Mouse (Mus musculus) midbrain, embryonic 16.5 days (tissue): ENCODE results near the gene Gm37240. TPM values are rescaled to one million over a fixed set of nuclear protein-coding genes. Genes with fewer than 3 reads are reported as not detected.

ENCODE experiments used
- ATAC-seq: fragments of 200-750 bp; cut with Nextera tagmentation; 2 replicates; pipeline ENCODE4 v1.8.0; 2017; ENCODE audit warnings: moderate TSS enrichment
- H3K27ac ChIP-seq: fragments of 300-500 bp; sonication (generic); 2 replicates; pipeline ENCODE4 v1.5.1; 2014; ENCODE audit warnings: mild to moderate bottlenecking, low read length, mixed read lengths
- H3K27me3 ChIP-seq: fragments of 300-500 bp; sonication (generic); 2 replicates; pipeline ENCODE4 v1.6.1; 2014; ENCODE audit warnings: low read depth, low read length, mixed read lengths; ENCODE audit not compliant: control insufficient read depth, insufficient read depth
- H3K36me3 ChIP-seq: fragments of 300-500 bp; sonication (generic); 2 replicates; pipeline ENCODE4 v1.6.1; 2014; ENCODE audit warnings: mild to moderate bottlenecking, low read length, moderate library complexity, mixed read lengths; ENCODE audit not compliant: control insufficient read depth, insufficient read depth
- H3K4me1 ChIP-seq: fragments of 300-500 bp; sonication (generic); 2 replicates; pipeline ENCODE4 v1.6.1; 2014; ENCODE audit warnings: mild to moderate bottlenecking, low read length, mixed read lengths; ENCODE audit not compliant: control insufficient read depth, insufficient read depth
- H3K4me2 ChIP-seq: fragments of 300-500 bp; sonication (generic); 2 replicates; pipeline ENCODE4 v1.6.1; 2014; ENCODE audit warnings: mild to moderate bottlenecking, low read length, mixed read lengths
- H3K4me3 ChIP-seq: fragments of 300-500 bp; sonication (generic); 2 replicates; pipeline ENCODE4 v1.5.1; 2014; ENCODE audit warnings: low read depth, mild to moderate bottlenecking, low read length, moderate library complexity, mixed read lengths
- H3K9ac ChIP-seq: fragments of 300-500 bp; sonication (generic); 2 replicates; pipeline ENCODE4 v1.6.1; 2014; ENCODE audit warnings: low read depth, low read length, mixed read lengths
- H3K9me3 ChIP-seq: fragments of 300-500 bp; sonication (generic); replicated peaks from 2 replicates; pipeline ENCODE4 v1.6.1; 2014; ENCODE audit warnings: mild to moderate bottlenecking, low read length, mixed read lengths; ENCODE audit not compliant: control insufficient read depth, poor library complexity, severe bottlenecking
- WGBS: fragments of 180-500 bp; shearing (Covaris S2); extraction: QIAGEN DNeasy Blood & Tissue Kit; methylation state at CpG from one replicate; pipeline ENCODE4 v1.1.7; 2014; 5-methylcytosine and 5-hydroxymethylcytosine counted together
- polyA plus RNA-seq: library from polyadenylated mRNA; unstranded; fragments of >200 nt; fragmentation: Nextera tagmentation; extraction: Ambion mirVana; gene quantifications from 2 replicates; pipeline ENCODE4 v1.2.1, GENCODE M21; 2015

Gm37240 gene
- polyA plus RNA-seq, 1 experiment from 2014 or later, result 0.26 TPM

DNA sequence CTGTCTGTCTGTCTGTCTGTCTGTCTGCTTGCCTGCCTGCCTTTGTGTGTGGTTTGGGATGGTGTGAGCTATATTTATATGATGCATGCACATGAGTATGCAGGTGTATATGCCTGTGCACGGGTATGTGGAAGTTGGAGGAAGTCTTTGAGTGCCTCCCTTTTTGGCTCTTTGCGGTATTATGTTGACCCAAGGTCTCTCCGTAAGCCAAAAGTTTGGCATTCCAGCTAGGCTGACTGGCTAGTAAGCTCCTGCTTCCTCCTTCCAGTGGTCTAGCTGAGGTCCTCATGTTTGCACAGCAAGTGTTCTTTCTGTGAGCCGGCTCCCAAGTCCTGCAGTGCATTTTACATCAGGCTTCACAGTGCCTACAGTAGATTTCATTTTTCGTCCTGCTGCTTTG lies 1047.8 kb downstream of the Gm37240 start:
- Histone ChIP-seq H3K27me3 (no peaks in the 10 kb centered on the region), H3K4me2 (no peak overlapping the region), H3K27ac (no peak overlapping the region), H3K9ac (no peak overlapping the region), H3K4me3 (no peak overlapping the region), H3K36me3 (no peaks in the 10 kb centered on the region), H3K9me3 (no peaks in the 10 kb centered on the region), H3K4me1 (no peaks in the 10 kb centered on the region)
- no peak for ATAC-seq
- 86% methylated on average over 5 of the region's 5 CpGs for WGBS

DNA sequence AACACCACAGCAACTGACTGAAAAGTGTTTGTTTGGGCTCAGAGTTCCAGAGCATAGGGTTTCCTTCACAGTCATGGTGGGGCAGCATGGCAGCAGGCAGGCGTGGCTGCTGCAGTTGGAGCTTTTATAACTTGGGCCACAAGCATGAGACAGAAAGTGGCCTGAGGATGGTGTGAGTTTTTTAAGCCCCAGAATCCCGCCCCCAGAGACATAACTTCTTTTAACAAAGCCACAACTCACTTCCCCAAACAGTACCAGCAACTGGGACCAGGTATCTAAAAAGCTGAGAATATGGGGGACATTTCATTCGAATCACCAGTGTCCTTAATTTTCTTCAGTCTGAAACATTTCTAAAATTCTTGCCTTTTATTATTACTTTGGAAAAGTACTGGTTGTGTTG lies 1049.3 kb downstream of the Gm37240 start:
- no peak overlapping the region for H3K27ac ChIP-seq
- H3K4me3 ChIP-seq, result no peak overlapping the region
- no peaks in the 10 kb centered on the region for H3K9me3 ChIP-seq
- no peak for ATAC-seq
- no peaks in the 10 kb centered on the region for H3K27me3 ChIP-seq
- H3K36me3 ChIP-seq, result no peaks in the 10 kb centered on the region
- no peaks in the 10 kb centered on the region for H3K4me1 ChIP-seq
- H3K4me2 ChIP-seq, result no peak overlapping the region
- H3K9ac ChIP-seq, result no peak overlapping the region
- 88% methylated on average over 3 of the region's 3 CpGs for WGBS

DNA sequence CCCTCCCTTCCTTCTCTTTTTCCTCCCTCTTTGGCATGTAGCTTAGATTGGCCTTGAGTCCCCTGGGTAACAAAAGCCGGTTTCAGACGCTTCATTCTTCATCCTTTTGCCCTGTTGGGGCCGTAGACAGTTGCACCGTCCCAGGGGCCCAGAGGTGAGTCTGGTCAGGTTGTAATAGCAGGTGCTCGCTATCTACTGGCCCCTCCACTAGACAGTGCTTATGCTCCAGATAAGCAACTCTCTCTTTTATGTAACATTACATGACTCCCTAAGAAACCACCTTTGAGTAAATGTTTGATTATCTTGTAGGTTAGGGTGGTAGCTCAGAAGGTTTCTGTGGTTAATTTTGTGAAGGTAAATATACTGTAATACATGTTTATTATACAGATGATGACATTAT lies 1051.3 kb downstream of the Gm37240 start:
- Histone ChIP-seq H3K27me3 (no peaks in the 10 kb centered on the region), H3K36me3 (no peaks in the 10 kb centered on the region), H3K9me3 (no peaks in the 10 kb centered on the region), H3K4me1 (no peaks in the 10 kb centered on the region), H3K4me2 (no peak overlapping the region), H3K9ac (no peak overlapping the region), H3K27ac (no peak overlapping the region), H3K4me3 (no peak overlapping the region)
- ATAC-seq, result no peak
- 89% methylated on average over 5 of the region's 5 CpGs for WGBS

DNA sequence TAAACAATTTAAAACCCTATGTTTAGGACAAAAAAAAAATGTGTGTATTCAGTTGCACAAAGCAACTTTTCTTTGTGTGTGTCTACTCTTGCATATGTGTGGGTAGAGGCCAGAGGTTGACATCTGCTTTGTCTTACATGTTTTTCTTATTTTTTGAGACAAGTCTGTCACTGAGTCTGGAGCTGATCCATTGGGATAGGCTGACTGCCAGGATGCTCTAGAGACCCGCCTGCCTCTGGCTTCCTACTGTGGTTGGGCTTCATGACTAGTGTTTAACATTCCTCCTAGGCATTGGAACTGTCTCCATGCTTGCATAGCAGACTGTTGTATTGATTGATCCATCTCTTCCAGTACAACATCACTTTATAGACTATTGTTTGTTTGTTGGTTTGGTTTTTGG lies 1058.0 kb downstream of the Gm37240 start:
- Histone ChIP-seq H3K4me3 (no peak overlapping the region), H3K4me2 (no peak overlapping the region), H3K27me3 (no peaks in the 10 kb centered on the region), H3K4me1 (peaks cover 3% of the 10 kb centered on the region; the same call in 1 of the 2 replicates), H3K9me3 (no peaks in the 10 kb centered on the region), H3K36me3 (no peaks in the 10 kb centered on the region), H3K27ac (no peak overlapping the region), H3K9ac (no peak overlapping the region)
- 86% methylated on average over 1 of the region's 1 CpGs for WGBS
- no peak for ATAC-seq

DNA sequence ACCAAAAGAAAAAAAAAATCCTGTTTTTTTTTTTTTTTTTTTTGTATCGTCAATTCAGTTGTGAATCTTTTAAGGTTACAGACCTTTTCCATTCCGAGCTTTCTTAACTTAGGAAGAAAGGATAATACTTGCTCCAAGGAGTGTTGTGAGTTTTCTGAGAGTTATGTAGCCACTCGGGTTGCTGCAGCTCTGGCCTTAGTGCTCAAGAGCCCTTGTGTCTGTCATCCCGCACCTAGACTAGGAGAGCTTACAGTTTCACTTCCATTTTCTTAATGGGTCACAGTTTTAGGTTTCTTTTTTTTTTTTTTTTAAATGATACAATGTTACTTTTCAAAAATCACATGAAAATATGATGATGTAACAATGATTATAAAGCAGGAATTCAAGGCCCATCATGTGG lies 1059.7 kb downstream of the Gm37240 start:
- H3K36me3 ChIP-seq, result no peaks in the 10 kb centered on the region
- H3K9me3 ChIP-seq, result no peaks in the 10 kb centered on the region
- ATAC-seq, result no peak
- H3K4me3 ChIP-seq, result no peak overlapping the region
- H3K27me3 ChIP-seq, result no peaks in the 10 kb centered on the region
- WGBS, result 92% methylated on average over 4 of the region's 4 CpGs
- H3K27ac ChIP-seq, result no peak overlapping the region
- no peak overlapping the region for H3K9ac ChIP-seq
- peaks cover 3% of the 10 kb centered on the region; the same call in 1 of the 2 replicates for H3K4me1 ChIP-seq
- H3K4me2 ChIP-seq, result no peak overlapping the region

DNA sequence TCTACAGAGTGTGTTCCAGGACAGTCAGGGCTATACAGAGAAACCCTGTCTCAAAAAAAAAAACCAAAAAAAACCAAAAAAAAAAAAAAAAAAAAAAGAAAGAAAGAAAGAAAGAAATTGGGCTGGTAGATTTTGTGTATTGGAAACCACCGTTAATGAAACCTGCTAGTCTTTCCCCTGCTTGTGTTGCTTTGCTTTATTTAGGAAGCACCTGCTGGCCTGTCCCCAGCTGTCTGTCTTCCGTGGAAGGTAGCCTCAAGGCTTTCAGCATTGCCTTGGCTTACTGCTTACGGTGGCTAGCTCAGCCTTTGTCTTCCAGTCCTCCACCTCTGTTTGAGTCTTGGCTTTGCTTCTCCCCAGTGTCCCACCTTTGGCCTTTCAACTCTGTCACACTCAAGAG lies 1060.4 kb downstream of the Gm37240 start:
- no peak for ATAC-seq
- no peak overlapping the region for H3K4me2 ChIP-seq
- WGBS, result 73% methylated on average over 3 of the region's 3 CpGs
- no peaks in the 10 kb centered on the region for H3K27me3 ChIP-seq
- no peak overlapping the region for H3K27ac ChIP-seq
- no peak overlapping the region for H3K4me3 ChIP-seq
- H3K4me1 ChIP-seq, result peaks cover 3% of the 10 kb centered on the region; the same call in 1 of the 2 replicates
- no peaks in the 10 kb centered on the region for H3K36me3 ChIP-seq
- no peaks in the 10 kb centered on the region for H3K9me3 ChIP-seq
- H3K9ac ChIP-seq, result no peak overlapping the region

DNA sequence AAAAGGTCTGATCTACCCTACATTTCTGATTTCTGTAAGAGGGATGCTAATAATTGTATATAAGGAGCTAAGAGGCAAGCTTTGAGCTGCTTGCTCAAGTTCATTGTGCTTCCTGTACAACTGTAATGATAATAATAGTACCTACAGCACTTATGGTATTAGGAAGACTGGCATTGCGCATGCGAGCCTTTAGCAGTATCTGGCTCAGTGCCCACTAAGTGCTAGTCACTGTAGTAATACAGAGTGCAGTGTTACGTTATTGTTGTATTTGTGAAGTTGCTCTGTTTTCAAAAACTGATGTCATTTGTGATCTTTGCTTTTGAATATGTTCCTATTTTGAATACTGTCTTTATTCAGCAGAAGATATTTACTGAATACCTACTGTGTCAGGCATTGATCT lies 1060.9 kb downstream of the Gm37240 start:
- Histone ChIP-seq H3K36me3 (no peaks in the 10 kb centered on the region), H3K9me3 (no peaks in the 10 kb centered on the region), H3K27ac (no peak overlapping the region), H3K4me1 (peaks cover 3% of the 10 kb centered on the region; the same call in 1 of the 2 replicates), H3K4me3 (no peak overlapping the region), H3K27me3 (no peaks in the 10 kb centered on the region), H3K4me2 (no peak overlapping the region), H3K9ac (no peak overlapping the region)
- no peak for ATAC-seq
- 81% methylated on average over 3 of the region's 3 CpGs for WGBS

DNA sequence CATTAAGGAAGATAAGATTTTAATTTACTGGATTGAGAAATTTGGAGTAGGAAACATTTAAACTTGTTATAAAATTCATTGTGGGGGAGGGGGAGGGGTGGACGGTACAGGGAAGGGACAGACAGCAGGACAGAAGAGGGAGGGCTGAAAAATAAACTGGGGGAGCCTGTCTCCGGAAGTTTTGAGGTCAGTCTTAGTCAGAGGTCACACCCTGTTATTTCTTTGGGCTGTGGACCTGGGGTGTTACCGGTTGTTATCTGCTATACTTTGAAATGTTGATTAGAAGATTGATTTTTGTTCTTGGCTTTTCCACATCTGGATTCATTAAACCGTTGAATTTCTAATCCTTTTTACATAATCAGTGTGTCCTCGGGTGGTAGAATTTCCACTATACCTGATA lies 1061.3 kb downstream of the Gm37240 start:
- H3K4me1 ChIP-seq, result peaks cover 3% of the 10 kb centered on the region; the same call in 1 of the 2 replicates
- H3K4me3 ChIP-seq, result no peak overlapping the region
- WGBS, result 51% methylated on average over 5 of the region's 5 CpGs
- no peak overlapping the region for H3K4me2 ChIP-seq
- H3K9me3 ChIP-seq, result no peaks in the 10 kb centered on the region
- no peaks in the 10 kb centered on the region for H3K27me3 ChIP-seq
- no peak overlapping the region for H3K27ac ChIP-seq
- no peak overlapping the region for H3K9ac ChIP-seq
- H3K36me3 ChIP-seq, result no peaks in the 10 kb centered on the region
- ATAC-seq, result no peak

DNA sequence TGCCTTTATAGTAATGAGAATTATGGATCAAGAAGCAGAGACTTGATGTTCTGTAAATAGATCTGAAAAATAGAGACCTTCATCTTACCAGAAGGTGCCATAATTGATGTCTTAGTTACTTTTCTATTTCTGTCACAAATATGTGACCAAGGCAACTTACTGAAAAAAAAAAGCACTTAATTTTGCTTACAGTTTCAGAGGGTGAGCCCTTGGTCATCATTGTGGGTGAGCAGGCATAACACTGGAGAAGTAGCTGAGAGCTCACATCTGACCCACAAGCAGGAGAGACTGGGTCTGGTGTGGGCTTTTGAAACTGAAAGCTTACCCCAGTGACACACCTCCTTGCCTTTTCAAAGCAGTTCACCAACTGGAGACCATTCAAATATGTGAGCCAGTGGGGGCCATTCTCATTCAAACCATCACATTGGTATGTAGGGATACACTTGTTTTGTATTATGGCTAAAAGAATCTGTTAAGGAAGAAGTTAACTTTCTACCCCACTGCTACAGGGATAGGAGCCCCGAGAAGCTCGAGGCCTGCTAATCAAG lies 1066.6 kb downstream of the Gm37240 start:
- H3K9ac ChIP-seq, result no peak overlapping the region
- H3K4me1 ChIP-seq, result peaks cover 13% of the 10 kb centered on the region
- no peak overlapping the region for H3K4me3 ChIP-seq
- ATAC-seq, result no peak
- no peaks in the 10 kb centered on the region for H3K27me3 ChIP-seq
- 56% methylated on average over 2 of the region's 2 CpGs for WGBS
- no peaks in the 10 kb centered on the region for H3K36me3 ChIP-seq
- H3K4me2 ChIP-seq, result no peak overlapping the region
- H3K9me3 ChIP-seq, result no peaks in the 10 kb centered on the region
- no peak overlapping the region for H3K27ac ChIP-seq
